Mouse (Mus musculus): ENCODE data around the gene Trmt10b. TPM values are rescaled to one million over a fixed set of nuclear protein-coding genes. Genes with fewer than 3 reads are reported as not detected.

Gene Trmt10b
- 1 to 10 TPM; 4.0 to 5.6 TPM for total RNA-seq (2021)
- long read RNA-seq, experiment 1, transcript Trmt10b-201 (9 exons, 2,064 nt), result major isoform, 8 of 10 reads
- long read RNA-seq, experiment 1, partial matches to known transcripts, result 0 of 10 reads
- long read RNA-seq, experiment 1, other reads (novel, unspliced or antisense), result 2 of 10 reads
- long read RNA-seq, experiment 2, transcript Trmt10b-201 (9 exons, 2,064 nt), result major isoform, 10 of 10 reads
- long read RNA-seq, experiment 2, partial matches to known transcripts, result 0 of 10 reads
- long read RNA-seq, experiment 2, other reads (novel, unspliced or antisense), result 0 of 10 reads

- intact Hi-C loops (cut with DNase I), result loop anchor here (1.0 kb wide), 1 partner anchor 9 kb away; no protein-coding TSS in a partner anchor
- DNase-seq, result peak; percentile 59 to 75
Measured at GRCm38 (mm10) chr4:45296662-45297564, at the start of gene Trmt10b. Gene Trmt10b, plus strand, starts transcription at chr4:45297127.

- intact Hi-C loops (cut with DNase I), result no loop called here
- no peak for DNase-seq
Measured at GRCm38 (mm10) chr4:45251265-45251664, 45.7 kb upstream of the Trmt10b start.

- intact Hi-C loops (cut with DNase I), result no loop called here
- no peak for DNase-seq
Measured at GRCm38 (mm10) chr4:45252861-45253262, 44.1 kb upstream of the Trmt10b start.

GRCm38 (mm10) chr4:45253839-45254601 lies 42.9 kb upstream of the Trmt10b start:
- intact Hi-C loops (cut with DNase I), result no loop called here
- DNase-seq, result no peak

- intact Hi-C loops (cut with DNase I), result no loop called here
Measured at GRCm38 (mm10) chr4:45259232-45259832, 37.6 kb upstream of the Trmt10b start.

GRCm38 (mm10) chr4:45261551-45261950 lies 35.4 kb upstream of the Trmt10b start:
- DNase-seq, result no peak
- intact Hi-C loops (cut with DNase I), result no loop called here

More at GRCm38 (mm10) chr4:45259232-45259832, 37.6 kb upstream of the Trmt10b start:
- no peak for DNase-seq

- intact Hi-C loops (cut with DNase I), result no loop called here
- no peak for DNase-seq
Measured at GRCm38 (mm10) chr4:45267883-45268282, 29.0 kb upstream of the Trmt10b start.

- intact Hi-C loops (cut with DNase I), result no loop called here
- peak in 1 of 2 experiments; percentile 20 for DNase-seq
Measured at GRCm38 (mm10) chr4:45271041-45271452, 25.9 kb upstream of the Trmt10b start.

- no peak for DNase-seq
- intact Hi-C loops (cut with DNase I), result loop anchor here (5.0 kb wide), 1 partner anchor 113 kb away; no protein-coding TSS in a partner anchor
Measured at GRCm38 (mm10) chr4:45275770-45276169, 21.2 kb upstream of the Trmt10b start.

GRCm38 (mm10) chr4:45279292-45279691 lies 17.6 kb upstream of the Trmt10b start:
- intact Hi-C loops (cut with DNase I), result loop anchor here (5.0 kb wide), 1 partner anchor 117 kb away; no protein-coding TSS in a partner anchor
- no peak for DNase-seq

- intact Hi-C loops (cut with DNase I), result loop anchor here (2.0 to 10.0 kb wide), 4 partner anchors 118 to 265 kb away; partner anchors contain the start of genes Shb and Tomm5
- DNase-seq, result peak; percentile 51 to 75
Measured at GRCm38 (mm10) chr4:45279981-45280548, 16.9 kb upstream of the Trmt10b start.

- DNase-seq, result no peak
Measured at GRCm38 (mm10) chr4:45286318-45286717, 10.6 kb upstream of the Trmt10b start.

GRCm38 (mm10) chr4:45287906-45288305 lies 9.0 kb upstream of the Trmt10b start:
- intact Hi-C loops (cut with DNase I), result loop anchor here (1.0 to 10.0 kb wide), 4 partner anchors 9 to 569 kb away; partner anchors contain the start of genes Shb and Trmt10b
- no peak for DNase-seq

More at GRCm38 (mm10) chr4:45286318-45286717, 10.6 kb upstream of the Trmt10b start:
- intact Hi-C loops (cut with DNase I), result loop anchor here (5.0 to 10.0 kb wide), 3 partner anchors 248 to 571 kb away; partner anchors contain the start of gene Shb

- intact Hi-C loops (cut with DNase I), result no loop called here
- no peak for DNase-seq
Measured at GRCm38 (mm10) chr4:45305536-45305935, 8.6 kb downstream of the Trmt10b start.

- DNase-seq, result peak in 1 of 2 experiments; percentile 21
- intact Hi-C loops (cut with DNase I), result no loop called here
Measured at GRCm38 (mm10) chr4:45308046-45308445, 11.1 kb downstream of the Trmt10b start.

GRCm38 (mm10) chr4:45308606-45309005 lies 11.7 kb downstream of the Trmt10b start:
- intact Hi-C loops (cut with DNase I), result no loop called here

GRCm38 (mm10) chr4:45311056-45311455 lies 14.1 kb downstream of the Trmt10b start:
- intact Hi-C loops (cut with DNase I), result no loop called here
- DNase-seq, result no peak

More at GRCm38 (mm10) chr4:45308606-45309005, 11.7 kb downstream of the Trmt10b start:
- DNase-seq, result no peak

- DNase-seq, result peak; percentile 81 to 87
- intact Hi-C loops (cut with DNase I), result loop anchor here (2.0 kb wide), 1 partner anchor 21 kb away; no protein-coding TSS in a partner anchor
Measured at GRCm38 (mm10) chr4:45320159-45320816, 23.4 kb downstream of the Trmt10b start.

- intact Hi-C loops (cut with DNase I), result no loop called here
- DNase-seq, result no peak
Measured at GRCm38 (mm10) chr4:45331139-45331538, 34.2 kb downstream of the Trmt10b start.
